Mouse (Mus musculus) left cerebral cortex, postnatal 4 days (tissue): ENCODE measurements around the gene Mre11a. TPM values are rescaled to one million over a fixed set of nuclear protein-coding genes. Genes with fewer than 3 reads are reported as not detected.
A peak's percentile ranks its signal among the peaks of the same experiment; 100 is the strongest.
"Not testable (repeated sequence)": the region's sequence is repeated elsewhere in the genome, so short reads cannot be mapped to it uniquely, and the experiment has no call there.

Source experiments
- DNase-seq: peaks from one replicate; pipeline ENCODE4 v3.0.0-alpha.2; 2022
- intact Hi-C: fragments of 180-260 bp; cut with DNase I; formaldehyde crosslinking; loops from one replicate; pipeline ENCODE4 v1.15.1; 2025
- total RNA-seq, 2 experiments: library from RNA; stranded (reverse); gene quantifications; 2 replicates each; pipeline ENCODE4 v1.2.3; 2021

Mre11a gene
- total RNA-seq, 2 experiments from 2014 or later: 13.7 to 16.2 TPM

- intact Hi-C loops: loop anchor here (5.0 kb wide), 1 partner anchor 145 kb away; no protein-coding TSS in a partner anchor
- DNase-seq: peak; percentile 65
These were observed 82.5 kb downstream of the Mre11a start for GRCm38 (mm10) chr9:14866957-14867356.

GRCm38 (mm10) chr9:14868326-14868725 lies 83.9 kb downstream of the Mre11a start:
- intact Hi-C loops: loop anchor here (5.0 kb wide), 1 partner anchor 144 kb away; no protein-coding TSS in a partner anchor

DNA sequence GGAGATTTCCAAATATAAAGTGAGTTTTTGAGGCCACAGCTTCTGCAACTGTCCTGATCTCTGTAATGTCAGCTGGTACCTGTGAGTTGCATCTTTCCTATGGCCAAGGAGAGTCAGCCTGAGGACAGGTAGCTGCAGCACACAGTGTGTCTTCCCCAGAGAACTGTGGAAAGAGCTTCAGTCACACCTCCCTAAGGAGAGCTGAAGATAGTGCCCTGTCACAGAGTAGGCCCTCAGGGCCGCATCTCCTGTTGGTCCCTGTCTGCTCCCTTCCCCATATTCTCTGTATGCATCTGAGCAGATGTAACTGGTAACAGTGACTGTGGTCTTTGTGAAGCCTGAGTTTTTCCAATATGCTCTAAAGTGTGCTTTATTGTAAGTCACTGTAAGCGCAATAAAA lies 85.9 kb downstream of the Mre11a start:
- intact Hi-C loops: no loop called here
- DNase-seq: no peak

More at GRCm38 (mm10) chr9:14868326-14868725, 83.9 kb downstream of the Mre11a start:
- no peak for DNase-seq

GRCm38 (mm10) chr9:14870802-14871201 lies 86.3 kb downstream of the Mre11a start:
- intact Hi-C loops: no loop called here
- DNase-seq: no peak

GRCm38 (mm10) chr9:14871536-14871935 lies 87.1 kb downstream of the Mre11a start:
- intact Hi-C loops: no loop called here

GRCm38 (mm10) chr9:14872181-14872930 lies 87.9 kb downstream of the Mre11a start:
- intact Hi-C loops: no loop called here
- DNase-seq: no peak

More at GRCm38 (mm10) chr9:14871536-14871935, 87.1 kb downstream of the Mre11a start:
- no peak for DNase-seq

DNA sequence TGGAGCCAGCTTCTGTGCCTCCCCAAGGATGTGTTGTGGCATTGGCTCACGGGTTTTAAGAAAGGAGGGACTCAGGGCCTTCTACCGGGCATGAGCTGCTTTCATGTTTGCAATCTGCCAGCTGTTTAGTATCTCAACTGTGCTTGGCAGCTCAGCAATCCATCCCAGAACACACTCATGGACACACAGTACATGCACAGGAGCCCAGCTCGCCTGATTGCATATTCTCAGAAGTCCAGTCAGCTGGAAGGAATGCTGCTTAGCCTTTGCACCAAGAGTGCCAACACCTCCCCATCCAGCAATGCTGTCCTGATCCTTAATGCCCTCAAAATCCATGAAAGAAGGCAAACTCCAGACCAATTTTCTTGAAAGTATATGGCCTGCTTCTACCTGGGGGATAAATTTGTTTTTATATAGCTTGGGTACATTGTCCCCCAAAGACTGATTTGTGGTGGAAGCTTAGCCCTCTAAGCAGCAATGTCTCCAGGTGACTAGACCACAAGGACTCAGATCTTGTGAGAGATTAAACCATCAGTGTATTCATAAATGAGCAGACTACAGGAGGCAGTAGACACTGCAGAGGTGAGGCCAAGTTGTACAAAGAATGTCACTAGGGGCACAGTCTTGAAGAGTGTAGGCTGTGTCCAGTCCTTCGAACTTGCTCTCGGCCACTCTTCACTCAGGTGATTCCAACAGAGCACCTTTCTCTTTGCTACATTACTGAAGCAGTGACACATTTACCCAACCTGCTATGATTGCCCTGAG lies 91.5 kb downstream of the Mre11a start:
- DNase-seq: no peak
- intact Hi-C loops: no loop called here

GRCm38 (mm10) chr9:14876566-14876965 lies 92.1 kb downstream of the Mre11a start:
- intact Hi-C loops, DNase-seq: not testable (repeated sequence)

DNA sequence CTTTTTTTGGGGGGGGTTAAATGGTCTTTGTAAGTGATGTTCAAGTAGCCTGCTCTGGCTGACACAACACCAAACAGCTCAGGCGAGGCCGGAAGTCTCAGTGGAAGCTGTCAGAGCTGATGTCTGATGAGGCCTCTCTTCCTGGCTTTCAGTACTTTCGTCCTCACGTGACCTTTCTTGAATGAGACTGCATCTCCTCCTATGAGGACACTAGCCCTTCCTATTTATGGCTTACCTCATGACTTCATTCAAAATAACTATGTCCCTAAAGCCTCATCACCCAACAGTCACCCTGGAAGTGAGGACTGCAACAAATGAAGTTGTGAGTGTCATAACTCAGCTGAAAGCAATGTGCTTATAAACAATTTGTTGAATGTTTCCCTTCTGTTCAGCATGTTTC lies 100.2 kb downstream of the Mre11a start:
- intact Hi-C loops: no loop called here
- DNase-seq: no peak

- no peak for DNase-seq
- intact Hi-C loops: no loop called here
These were observed 100.7 kb downstream of the Mre11a start for GRCm38 (mm10) chr9:14885151-14885550.

- intact Hi-C loops: no loop called here
- DNase-seq: no peak
These were observed 101.5 kb downstream of the Mre11a start for GRCm38 (mm10) chr9:14885954-14886353.

Other genes with a start within 250 kb of the Mre11a start
- gene Amotl1, start 139.6 kb upstream of the Mre11a start, total RNA-seq: 10 to 100 TPM; 21.6 to 23.4 TPM
- gene Piwil4, start 43.9 kb upstream of the Mre11a start, total RNA-seq: under 1 TPM in 1 of 2 experiments, not detected in 1; 0.18 TPM
- 1 to 10 TPM in 1 of 2 experiments, under 1 TPM in 1; 0.70 to 1.1 TPM for gene Fut4, start 32.3 kb upstream of the Mre11a start, total RNA-seq
- under 1 TPM in 1 of 2 experiments, not detected in 1; 0.66 TPM for gene 1700012B09Rik, start 13.6 kb upstream of the Mre11a start, total RNA-seq
- gene Ankrd49, start 202 bp downstream of the Mre11a start, total RNA-seq: 10 to 100 TPM; 17.8 to 22.3 TPM
- gene Gpr83, start 75.6 kb downstream of the Mre11a start, total RNA-seq: 1 to 10 TPM; 1.8 to 2.8 TPM
- gene Izumo1r, start 119.3 kb downstream of the Mre11a start, total RNA-seq: not detected